Mouse (Mus musculus) left cerebral cortex, adult 2 months (tissue): ENCODE results near the gene Cnot6. TPM values are rescaled to one million over a fixed set of nuclear protein-coding genes. Genes with fewer than 3 reads are reported as not detected.
A peak's percentile ranks its signal among the peaks of the same experiment; 100 is the strongest.

Experiments
- DNase-seq, 2 experiments: peaks; one replicate each; pipeline ENCODE4 v3.0.0; 2021 to 2022; ENCODE audit warnings: low spot score in 2 of 2, mixed read lengths in 1 of 2; ENCODE audit errors: extremely low spot score in 1 of 2
- H3K27ac ChIP-seq: fragments of 200-600 bp; 2 replicates; pipeline ENCODE4 v1.8.1; 2022
- H3K4me3 ChIP-seq: fragments of 200-600 bp; 2 replicates; pipeline ENCODE4 v1.8.1; 2022
- CTCF ChIP-seq: fragments of 200-600 bp; IDR thresholded peaks from 2 replicates; pipeline ENCODE4 v1.8.1; 2022; ENCODE audit warnings: antibody characterized with exemption, mild to moderate bottlenecking, moderate library complexity
- intact Hi-C: fragments of 180-260 bp; cut with DNase I; formaldehyde crosslinking; loops from one replicate; pipeline ENCODE4 v1.15.1; 2025
- total RNA-seq, 2 experiments: library from RNA; stranded (reverse); gene quantifications; 2 replicates each; pipeline ENCODE4 v1.2.3; 2021

Gene Cnot6
- total RNA-seq, 2 experiments from 2014 or later: 48.7 to 50.8 TPM

DNA sequence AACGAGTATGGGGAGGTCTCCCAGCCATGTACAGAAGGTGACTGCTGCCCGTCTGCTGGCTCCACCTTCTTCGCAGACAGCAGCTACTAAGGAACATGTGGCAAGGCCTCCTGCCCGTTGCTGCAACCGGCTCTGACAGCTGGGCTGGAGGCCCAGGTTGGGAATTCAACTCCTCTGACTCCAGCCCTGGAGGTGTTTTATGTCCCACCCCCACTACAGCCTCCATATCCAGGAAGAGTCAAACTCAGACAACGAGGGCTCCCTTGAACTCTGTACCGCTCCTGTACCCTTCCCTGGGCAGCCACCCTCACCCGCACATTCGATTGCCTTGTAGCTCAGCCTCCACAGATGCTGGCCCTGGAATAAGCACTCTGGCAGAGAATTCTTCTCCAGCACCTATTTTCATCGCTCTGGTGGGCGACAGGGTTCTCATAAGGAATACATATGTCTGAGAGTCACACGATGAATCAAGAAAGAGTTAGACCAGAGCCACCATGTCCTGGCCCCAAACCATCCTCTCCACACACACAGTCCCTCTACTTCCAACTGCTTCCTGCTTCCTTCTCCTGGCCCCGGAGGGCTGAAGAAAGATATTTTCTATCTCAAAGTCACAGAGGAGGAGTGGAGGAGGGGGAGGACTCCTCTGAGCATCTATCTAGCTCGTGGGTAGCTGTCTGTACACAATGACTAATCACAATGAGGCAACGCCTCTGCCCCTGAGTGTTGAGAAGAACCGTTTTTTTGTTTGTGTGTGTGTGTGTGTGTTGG, 61.3 kb downstream of the Cnot6 start:
- intact Hi-C loops: loop anchor here (2.0 to 10.0 kb wide), 4 partner anchors 61 to 304 kb away; partner anchors contain the start of genes Cnot6 and Mapk9
- no peak for TF ChIP-seq CTCF
- Histone ChIP-seq H3K27ac (peak overlapping the region; percentile 78), H3K4me3 (no peak overlapping the region)
- DNase-seq: peak; percentile 37 to 39

DNA sequence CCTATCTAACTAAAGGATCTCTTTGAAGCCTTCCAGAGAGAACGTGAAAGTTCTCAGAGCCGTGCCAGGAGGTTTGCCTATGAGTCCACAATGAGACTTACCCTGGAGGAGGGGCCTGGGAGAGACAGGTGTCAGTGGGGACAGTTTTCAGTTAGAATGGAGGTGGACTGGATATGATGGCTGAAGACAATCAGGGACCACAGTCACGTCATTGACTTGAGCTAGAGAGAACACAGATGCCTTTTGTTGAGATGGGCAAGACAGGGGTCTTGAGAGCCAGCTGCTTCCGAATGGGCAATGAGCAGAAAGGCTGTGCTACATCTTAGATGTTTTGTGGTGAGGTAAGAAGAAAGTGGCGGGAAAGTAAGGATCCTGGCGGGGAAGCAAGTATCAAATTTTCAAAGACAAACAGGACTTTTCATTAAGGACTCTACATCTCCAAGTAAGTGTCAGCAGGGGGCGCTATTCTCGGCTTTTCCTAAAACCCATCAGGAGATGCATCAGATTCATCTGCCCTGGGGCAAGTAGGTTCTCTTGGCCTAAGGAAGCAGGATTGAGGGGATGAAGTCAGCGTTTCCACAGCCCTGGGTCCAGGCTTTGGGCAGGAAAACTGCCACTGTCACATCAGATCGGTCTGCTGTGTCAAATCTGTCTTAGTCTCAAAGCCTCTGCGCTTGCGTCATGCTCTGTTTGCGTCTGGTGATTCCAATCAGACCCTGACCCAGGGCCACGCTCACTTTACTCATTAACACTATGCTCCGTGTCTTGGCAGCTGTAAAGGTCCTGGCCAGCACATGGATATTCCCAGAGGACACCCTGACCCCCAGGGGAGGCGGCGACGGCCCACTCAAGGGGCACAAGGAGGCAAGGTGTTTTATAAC, 62.2 kb downstream of the Cnot6 start:
- no peak overlapping the region for H3K4me3 ChIP-seq
- peak overlapping the region; percentile 78 for H3K27ac ChIP-seq
- intact Hi-C loops: loop anchor here (2.0 to 10.0 kb wide), 4 partner anchors 62 to 304 kb away; partner anchors contain the start of genes Cnot6 and Mapk9
- DNase-seq: no peak
- peak; percentile 48 for TF ChIP-seq CTCF

DNA sequence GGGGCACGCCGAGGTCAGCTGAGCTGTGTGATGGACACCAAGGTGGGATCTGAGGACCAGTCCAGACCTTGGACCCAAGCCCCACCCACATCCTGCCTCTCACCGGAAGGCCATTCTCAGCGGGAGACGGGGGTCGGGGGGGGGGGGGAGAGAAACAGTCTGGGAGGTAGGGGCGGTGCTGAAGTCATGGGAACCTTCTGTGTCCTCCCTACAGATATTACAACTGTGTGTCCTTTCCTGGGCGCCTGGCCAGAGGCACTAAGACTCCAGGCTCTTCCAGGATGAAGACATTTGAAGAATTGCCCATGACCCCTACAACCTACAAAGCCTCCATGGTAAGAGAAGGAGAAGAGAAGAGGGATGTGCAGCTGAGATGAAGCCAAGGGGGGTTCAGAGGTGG, 66.8 kb downstream of the Cnot6 start:
- H3K4me3 ChIP-seq: no peak overlapping the region
- intact Hi-C loops: no loop called here
- TF ChIP-seq CTCF: no peak
- no peak for DNase-seq
- no peak overlapping the region for H3K27ac ChIP-seq

DNA sequence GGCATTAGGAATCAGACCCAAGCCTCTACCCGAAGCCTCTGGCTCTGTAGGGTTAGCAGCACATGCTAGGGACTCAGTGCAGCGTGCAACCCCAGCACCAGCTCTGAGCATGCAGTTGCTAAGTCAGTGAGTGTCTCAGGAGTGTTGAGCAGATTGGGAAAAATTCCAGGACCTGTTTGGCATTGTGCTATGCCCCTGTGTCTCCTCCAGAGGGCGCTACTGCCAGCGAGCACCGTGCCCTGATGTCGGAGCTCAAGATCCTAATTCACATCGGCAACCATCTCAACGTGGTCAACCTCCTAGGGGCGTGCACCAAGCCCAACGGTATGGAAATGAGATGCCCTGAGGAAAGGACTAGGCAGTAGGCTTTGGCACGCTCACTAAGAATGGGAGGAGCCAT, 76.1 kb downstream of the Cnot6 start:
- no peak overlapping the region for H3K4me3 ChIP-seq
- TF ChIP-seq CTCF: peak; percentile 58
- H3K27ac ChIP-seq: no peak overlapping the region
- DNase-seq: no peak
- intact Hi-C loops: no loop called here

DNA sequence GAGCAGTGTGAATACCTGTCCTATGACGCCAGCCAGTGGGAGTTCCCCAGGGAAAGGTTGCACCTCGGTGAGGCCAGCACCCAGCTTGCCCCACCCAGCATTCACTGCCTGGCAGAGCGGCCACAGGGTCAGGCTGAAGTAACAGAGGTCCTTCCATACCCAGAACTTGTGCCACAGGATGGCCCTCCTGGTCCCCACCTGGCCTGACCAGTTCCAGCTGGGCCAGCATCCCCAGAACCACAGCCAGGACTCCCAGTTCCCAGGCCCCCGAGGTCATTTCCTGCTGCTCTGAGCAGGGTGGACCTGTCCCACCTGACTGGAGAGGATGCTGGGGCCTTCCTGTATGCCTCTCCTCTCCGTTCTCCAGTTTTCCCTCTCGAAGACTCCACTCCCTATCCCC, 76.9 kb downstream of the Cnot6 start:
- TF ChIP-seq CTCF: no peak
- intact Hi-C loops: no loop called here
- DNase-seq: no peak
- H3K4me3 ChIP-seq: no peak overlapping the region
- H3K27ac ChIP-seq: no peak overlapping the region

DNA sequence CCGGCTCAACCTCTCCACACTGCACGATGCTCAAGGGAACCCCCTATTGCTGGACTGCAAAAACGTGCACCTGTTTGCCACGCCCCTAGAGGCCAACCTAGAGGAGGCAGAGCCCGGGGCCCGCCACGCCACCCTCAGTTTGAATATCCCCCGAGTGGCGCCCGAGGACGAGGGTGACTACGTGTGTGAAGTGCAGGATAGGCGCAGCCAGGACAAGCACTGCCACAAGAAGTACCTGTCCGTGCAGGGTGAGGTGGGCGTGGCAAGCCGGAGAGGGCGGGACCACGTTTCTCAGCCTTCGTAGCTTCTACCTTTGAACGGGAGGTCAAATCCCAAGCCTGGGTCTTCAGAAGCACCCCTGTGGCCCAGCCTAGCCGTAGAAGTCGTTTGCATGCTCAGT, 78.4 kb downstream of the Cnot6 start:
- DNase-seq: no peak
- Histone ChIP-seq H3K27ac (no peak overlapping the region), H3K4me3 (peak overlapping the region; percentile 11)
- no peak; the same call in 1 of the 2 replicates for TF ChIP-seq CTCF
- intact Hi-C loops: no loop called here

DNA sequence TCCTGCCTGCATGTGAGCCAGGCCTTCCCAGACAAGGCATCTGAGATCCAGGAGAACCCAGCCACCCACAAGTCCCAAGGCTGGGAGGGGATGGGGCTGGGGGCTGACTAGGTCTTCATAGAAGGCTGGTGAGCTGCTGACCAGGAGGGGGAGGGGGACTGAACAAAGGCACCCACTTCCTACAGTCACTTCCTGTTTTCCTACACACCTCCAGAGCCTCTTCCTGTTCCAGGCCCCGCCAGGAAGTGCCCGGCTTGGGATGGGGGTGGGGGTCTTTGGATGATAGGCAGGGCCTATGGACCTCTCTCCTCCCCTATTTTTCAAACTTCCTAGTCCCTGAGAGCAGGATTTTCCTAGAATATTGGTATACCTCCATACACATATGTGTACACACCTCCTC, 80.3 kb downstream of the Cnot6 start:
- TF ChIP-seq CTCF: no peak
- intact Hi-C loops: no loop called here
- DNase-seq: no peak

DNA sequence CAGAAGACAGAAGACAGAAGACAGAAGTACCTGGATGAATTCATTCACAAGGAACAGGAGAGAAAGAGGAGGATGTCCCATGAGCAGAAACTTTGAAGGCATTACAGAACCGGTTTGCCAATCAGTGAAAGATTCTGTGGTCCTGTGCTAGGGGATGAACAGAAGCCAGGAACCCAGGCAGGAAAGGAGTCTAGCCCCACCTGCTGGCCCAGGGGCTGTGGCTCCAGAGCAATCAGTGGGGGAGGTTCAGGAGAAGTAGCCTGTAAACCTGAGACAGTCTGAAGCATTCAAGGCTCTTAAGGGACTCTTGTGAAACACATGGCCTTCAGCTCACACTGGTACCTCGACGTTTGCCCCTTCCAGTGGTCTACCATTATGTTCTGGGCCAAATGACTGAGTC, 81.4 kb downstream of the Cnot6 start:
- TF ChIP-seq CTCF: peak; percentile 32
- no peak for DNase-seq
- intact Hi-C loops: no loop called here
- Histone ChIP-seq H3K4me3 (no peak overlapping the region), H3K27ac (no peak overlapping the region)

More for the DNA sequence above, 80.3 kb downstream of the Cnot6 start:
- Histone ChIP-seq H3K4me3 (no peak overlapping the region), H3K27ac (no peak overlapping the region)

DNA sequence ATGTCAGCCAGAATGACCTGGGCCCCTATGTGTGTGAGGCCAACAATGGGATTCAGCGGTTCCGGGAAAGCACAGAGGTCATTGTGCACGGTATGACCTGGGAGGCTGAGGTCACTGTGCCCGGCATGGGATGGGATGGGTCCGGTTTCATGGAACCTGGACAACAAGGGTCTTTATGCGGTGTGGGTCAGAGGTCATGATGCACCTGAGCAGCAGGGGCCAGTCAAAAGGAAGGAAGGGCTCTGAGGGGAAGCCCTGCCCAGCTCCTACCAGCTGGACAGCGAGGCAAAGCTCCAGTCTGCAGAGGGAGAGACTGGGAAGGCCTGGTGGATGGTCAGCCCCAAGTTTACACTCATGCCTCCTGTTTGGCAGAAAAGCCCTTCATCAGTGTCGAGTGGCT, 85.8 kb downstream of the Cnot6 start:
- intact Hi-C loops: no loop called here
- no peak for TF ChIP-seq CTCF
- Histone ChIP-seq H3K4me3 (no peak overlapping the region), H3K27ac (no peak overlapping the region)
- no peak for DNase-seq

DNA sequence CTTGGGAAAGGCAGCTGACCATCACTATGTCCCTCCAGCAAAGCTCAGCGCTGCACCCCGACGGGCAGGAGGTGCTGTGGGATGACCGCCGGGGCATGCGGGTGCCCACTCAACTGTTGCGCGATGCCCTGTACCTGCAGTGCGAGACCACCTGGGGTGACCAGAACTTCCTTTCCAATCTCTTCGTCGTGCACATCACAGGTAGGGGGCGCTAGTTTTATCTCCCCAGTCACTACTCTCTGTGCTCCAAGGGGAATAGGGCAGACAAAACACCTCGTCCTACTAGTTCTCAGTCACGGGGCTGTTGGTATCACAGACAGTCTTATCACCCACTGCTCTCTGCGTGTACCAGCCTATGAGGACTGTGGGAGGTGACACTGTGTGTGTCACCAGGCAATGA, 86.7 kb downstream of the Cnot6 start:
- Histone ChIP-seq H3K27ac (no peak overlapping the region), H3K4me3 (no peak overlapping the region)
- intact Hi-C loops: no loop called here
- TF ChIP-seq CTCF: peak; percentile 19
- no peak for DNase-seq

DNA sequence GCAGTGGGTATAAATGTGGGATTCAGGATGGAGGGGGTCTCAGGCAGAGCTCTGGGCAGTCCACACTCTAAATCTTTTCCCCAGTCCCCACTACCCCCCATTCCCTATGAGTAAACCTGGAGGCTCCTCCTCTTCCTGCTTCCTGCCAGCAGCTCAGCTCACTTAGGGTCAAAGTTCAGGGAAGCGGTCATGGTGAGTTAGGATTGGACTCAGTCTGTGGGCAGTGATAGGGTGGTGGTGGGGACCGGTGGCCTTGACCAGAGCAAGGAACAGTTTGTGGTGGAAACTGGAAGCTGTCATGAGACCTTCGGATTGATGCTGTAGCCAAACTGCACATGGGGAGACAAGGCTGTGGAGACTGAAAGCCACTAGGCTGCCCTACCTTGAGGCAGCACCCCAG, 88.4 kb downstream of the Cnot6 start:
- intact Hi-C loops: no loop called here
- no peak for TF ChIP-seq CTCF
- DNase-seq: no peak
- Histone ChIP-seq H3K4me3 (no peak overlapping the region), H3K27ac (no peak overlapping the region)

DNA sequence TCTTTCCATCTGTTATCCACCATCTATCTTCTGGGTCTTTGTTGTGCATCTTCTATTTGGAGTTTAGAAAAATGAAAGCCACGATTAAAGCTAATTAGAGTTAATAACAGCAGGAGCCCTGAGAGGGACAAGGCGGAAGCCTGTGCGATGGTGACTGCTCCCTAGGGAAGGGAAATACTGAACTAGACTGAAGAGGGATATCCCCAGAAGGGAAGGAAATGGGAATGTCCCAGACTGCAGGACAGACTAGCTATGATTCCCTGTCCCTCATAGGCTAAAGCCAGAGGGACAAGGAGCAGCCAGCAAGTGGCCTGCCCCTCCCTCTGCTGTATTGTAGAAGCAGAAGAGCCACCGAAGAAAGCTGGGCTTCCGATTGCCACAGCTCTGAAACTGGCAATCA, 90.6 kb downstream of the Cnot6 start:
- no peak for TF ChIP-seq CTCF
- intact Hi-C loops: no loop called here
- Histone ChIP-seq H3K4me3 (no peak overlapping the region), H3K27ac (no peak overlapping the region)
- no peak for DNase-seq

Other genes starting within 250 kb of the Cnot6 start
- not detected for gene Olfr1386, start 247.7 kb downstream of the Cnot6 start, total RNA-seq
- under 1 TPM in 1 of 2 experiments, not detected in 1; 0.14 TPM for gene Olfr1385, start 223.7 kb downstream of the Cnot6 start, total RNA-seq
- gene Olfr1384, start 206.0 kb downstream of the Cnot6 start, total RNA-seq: not detected
- gene Olfr1383, start 193.1 kb downstream of the Cnot6 start, total RNA-seq: not detected
- not detected for gene Olfr1382, start 184.5 kb downstream of the Cnot6 start, total RNA-seq
- gene Olfr1381, start 169.3 kb downstream of the Cnot6 start, total RNA-seq: not detected
- gene Olfr1380, start 155.8 kb downstream of the Cnot6 start, total RNA-seq: not detected
- gene Flt4, start 103.5 kb downstream of the Cnot6 start, total RNA-seq: 1 to 10 TPM; 2.4 TPM
- gene Scgb3a1, start 49.1 kb downstream of the Cnot6 start, total RNA-seq: not detected
- gene Gfpt2, start 81.5 kb upstream of the Cnot6 start, total RNA-seq: 10 to 100 TPM in 1 of 2 experiments, 1 to 10 TPM in 1; 6.2 to 11.4 TPM
- gene Mapk9, start 134.0 kb upstream of the Cnot6 start, total RNA-seq: 100 to 1,000 TPM; 221 to 222 TPM
- gene Rasgef1c, start 189.1 kb upstream of the Cnot6 start, total RNA-seq: 10 to 100 TPM; 35.3 to 39.5 TPM